Mouse (Mus musculus) Patski (cell line): ENCODE results near the gene Ckap5. TPM values are rescaled to one million over a fixed set of nuclear protein-coding genes. Genes with fewer than 3 reads are reported as not detected.
"Not testable (repeated sequence)": the region's sequence is repeated elsewhere in the genome, so short reads cannot be mapped to it uniquely, and the experiment has no call there.

ENCODE experiments used
- ATAC-seq: fragments of 100-300 bp; one replicate; pipeline ENCODE4 v1.8.0; 2021
- CTCF ChIA-PET: fragments of 350-600 bp; sonication (Branson Sonifier 250); formaldehyde crosslinking; loops from one replicate; lab custom pipeline; 2022; ENCODE audit warnings: inconsistent platforms; lab: Charles Lee
- POLR2A ChIA-PET: fragments of 350-600 bp; sonication (Branson Sonifier 250); formaldehyde crosslinking; loops from one replicate; lab custom pipeline; 2022; ENCODE audit warnings: antibody characterized with exemption, inconsistent platforms; lab: Charles Lee
- DNase-seq: peaks from one replicate; pipeline ENCODE4 v3.0.0-alpha.2; 2011; ENCODE audit warnings: low read depth, low spot score
- H3K27me3 ChIP-seq: fragments of 371-371 bp; one replicate; pipeline ENCODE4 v1.5.1; 2021
- CTCF ChIP-seq: fragments of 100-300 bp; IDR thresholded peaks from one replicate; pipeline ENCODE4 v1.5.1; 2021
- in situ Hi-C: fragments of 300-500 bp; cut with MboI; formaldehyde crosslinking; loops from 3 replicates; pipeline ENCODE4 v1.11.1; 2018; ENCODE audit warnings: low pct_unique_long_range_greater_than_20kb, mixed read lengths
- polyA plus RNA-seq: library from polyadenylated mRNA; unstranded; gene quantifications from one replicate; pipeline ENCODE4 v1.2.3, GENCODE M21; 2021

Gene Ckap5
- polyA plus RNA-seq, 1 experiment from 2014 or later, result 58.1 TPM

DNA sequence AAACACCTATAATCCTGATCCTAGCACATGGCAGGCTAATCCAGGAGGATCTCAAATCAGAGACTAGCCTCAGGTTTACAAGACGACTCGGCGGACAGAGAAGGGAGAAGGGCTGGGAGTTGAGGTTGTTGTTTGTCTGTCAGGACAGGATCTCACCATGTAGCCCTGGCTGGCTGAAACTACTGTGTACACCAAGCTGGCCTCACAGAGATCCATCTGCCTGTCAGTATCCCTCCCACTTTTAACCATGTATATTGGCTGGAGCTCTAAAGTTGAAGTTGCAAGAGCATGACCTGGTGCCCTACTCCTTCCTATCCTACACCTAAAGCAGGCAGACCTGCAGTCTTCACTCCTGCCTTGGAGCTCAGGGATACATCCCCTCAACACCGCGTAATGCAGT lies 95.8 kb downstream of the Ckap5 start:
- no peaks in the 10 kb centered on the region for H3K27me3 ChIP-seq
- no peak for ATAC-seq
- ChIA-PET POLR2A (no interaction called here), CTCF (no interaction called here)
- no peak for DNase-seq
- no peak for TF ChIP-seq CTCF
- in situ Hi-C loops, result no loop called here

DNA sequence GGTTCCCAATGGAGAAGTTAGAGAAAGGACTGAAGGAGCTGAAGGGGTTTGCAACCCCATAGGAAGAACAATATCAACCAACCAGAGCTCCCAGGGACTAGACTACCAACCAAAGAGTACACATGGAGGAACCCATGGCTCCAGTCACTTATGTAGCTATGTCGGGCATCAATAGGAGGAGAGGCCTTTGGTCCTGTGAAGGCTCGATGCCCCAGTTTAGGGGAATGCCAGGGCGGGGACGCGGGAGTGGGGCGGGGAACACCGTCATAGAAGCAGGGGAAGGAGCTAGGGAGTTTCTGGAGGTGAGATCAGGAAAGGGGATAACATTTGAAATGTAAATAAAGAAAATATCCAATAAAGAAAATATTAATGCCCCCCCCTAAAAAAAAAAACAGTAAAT lies 96.8 kb downstream of the Ckap5 start:
- H3K27me3 ChIP-seq, DNase-seq, CTCF ChIA-PET, POLR2A ChIA-PET, in situ Hi-C loops, ATAC-seq: not testable (repeated sequence)

DNA sequence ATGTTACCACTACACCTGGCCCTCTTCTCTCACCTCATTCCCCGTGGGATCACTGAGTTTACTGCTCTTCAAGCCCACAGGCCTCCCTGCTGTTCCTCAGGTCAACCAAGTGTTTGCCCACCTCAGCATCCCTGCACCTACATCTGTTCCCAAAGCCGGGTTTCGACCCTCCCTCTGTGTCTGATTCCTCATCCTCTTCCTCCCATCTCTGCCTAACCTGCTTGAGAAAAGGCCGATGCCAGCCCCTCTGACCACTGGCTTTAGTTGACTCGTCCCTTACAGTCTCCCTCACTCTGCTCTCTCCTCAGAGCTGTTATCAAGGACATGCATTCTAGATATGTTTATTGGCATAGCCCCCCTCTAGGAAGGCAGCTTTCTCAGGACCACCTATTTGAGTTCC lies 100.9 kb downstream of the Ckap5 start:
- no peak for TF ChIP-seq CTCF
- ChIA-PET POLR2A (no interaction called here), CTCF (no interaction called here)
- H3K27me3 ChIP-seq, result no peaks in the 10 kb centered on the region
- DNase-seq (no peak), ATAC-seq (no peak)
- in situ Hi-C loops, result no loop called here

DNA sequence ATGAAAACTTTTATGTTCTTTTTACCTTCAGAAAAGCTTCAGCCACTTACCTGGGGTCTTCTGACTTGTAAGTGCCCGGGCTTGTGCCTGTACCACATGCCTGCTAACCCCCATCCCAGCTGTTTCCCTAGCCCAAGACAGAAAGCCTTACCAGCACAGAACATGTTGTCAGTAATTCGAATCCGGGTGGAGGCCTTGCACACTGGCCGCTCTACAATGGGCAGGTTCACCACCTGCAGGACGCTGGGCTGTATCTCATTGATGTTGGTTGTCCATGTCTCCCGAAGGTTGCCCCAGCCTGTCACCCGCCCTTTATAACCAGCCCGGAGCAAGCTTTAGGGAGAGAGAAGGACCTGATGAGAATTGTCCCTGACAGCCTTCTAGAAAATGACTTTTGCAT lies 101.6 kb downstream of the Ckap5 start:
- H3K27me3 ChIP-seq, result no peaks in the 10 kb centered on the region
- ATAC-seq (no peak), DNase-seq (no peak)
- CTCF ChIA-PET, result interaction anchor here (1.5 kb wide), 1 partner anchor 10 kb away, joined by 4 read pairs; no protein-coding TSS in a partner anchor
- in situ Hi-C loops, result no loop called here
- TF ChIP-seq CTCF, result no peak
- POLR2A ChIA-PET, result no interaction called here

DNA sequence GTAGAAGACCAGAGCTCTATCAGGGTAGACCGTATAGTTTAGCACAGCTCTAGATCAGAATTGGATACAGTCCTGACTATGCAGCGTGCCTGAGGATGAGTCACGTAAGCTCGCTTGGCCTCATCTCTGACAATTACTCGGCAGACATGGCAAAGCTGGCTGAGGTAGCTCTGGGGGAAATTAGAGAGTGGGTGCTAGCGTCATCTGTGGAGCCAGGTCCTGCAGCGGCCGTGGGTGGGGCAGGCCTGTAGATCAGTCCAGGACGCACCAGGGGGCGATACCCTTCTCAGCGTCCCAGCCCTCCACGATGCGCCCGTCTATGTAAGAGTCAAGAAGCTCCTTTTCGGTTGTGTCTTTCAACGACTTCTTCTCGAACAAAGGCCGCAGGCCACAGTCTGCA lies 103.1 kb downstream of the Ckap5 start:
- DNase-seq, result no peak
- ChIA-PET CTCF (interaction anchor here (1.4 to 1.5 kb wide), 2 partner anchors 12 to 18 kb away, joined by 3 to 4 read pairs; no protein-coding TSS in a partner anchor), POLR2A (no interaction called here)
- no peak for TF ChIP-seq CTCF
- ATAC-seq, result peak; percentile 49
- no peaks in the 10 kb centered on the region for H3K27me3 ChIP-seq
- in situ Hi-C loops, result no loop called here

DNA sequence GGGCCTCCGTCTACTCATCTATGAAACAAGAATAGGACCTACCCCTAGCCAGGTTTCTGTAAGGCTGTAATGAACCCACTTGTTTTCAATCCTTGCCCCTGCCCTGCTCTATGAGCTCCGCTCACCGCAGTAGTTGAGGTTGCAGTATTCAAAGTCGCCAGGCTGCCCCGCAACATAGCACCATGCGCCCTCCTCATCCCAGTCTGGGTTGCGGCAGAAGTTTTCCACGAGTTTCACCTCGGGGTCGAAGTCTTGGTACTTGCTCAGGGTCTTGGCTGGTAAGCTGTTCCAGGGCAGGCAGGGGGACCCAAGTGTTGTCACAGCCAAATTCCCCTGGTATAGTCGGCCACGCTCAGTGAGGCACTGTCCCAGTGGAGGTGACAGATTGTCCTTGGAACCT lies 103.8 kb downstream of the Ckap5 start:
- in situ Hi-C loops, result no loop called here
- H3K27me3 ChIP-seq, result no peaks in the 10 kb centered on the region
- DNase-seq, result no peak
- ATAC-seq, result no peak
- ChIA-PET POLR2A (no interaction called here), CTCF (no interaction called here)
- no peak for TF ChIP-seq CTCF

DNA sequence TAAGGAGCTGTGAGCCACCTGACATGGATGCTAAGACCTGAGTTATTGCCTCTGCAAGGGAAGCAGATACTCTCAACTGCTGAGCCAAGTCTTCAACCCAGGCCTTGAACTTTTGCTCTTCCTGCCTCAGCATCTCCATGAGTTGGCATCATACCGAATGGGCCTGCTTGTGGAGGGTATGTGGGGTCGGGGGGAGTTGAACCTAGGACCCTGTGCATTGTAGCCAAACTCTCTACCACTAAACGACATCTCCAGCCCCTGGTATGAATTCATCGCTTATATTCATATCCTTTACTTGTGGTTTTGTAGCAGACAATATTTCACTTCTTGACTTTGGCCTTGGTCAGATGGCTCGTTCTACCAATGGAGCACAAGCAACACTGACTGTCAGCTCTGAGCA lies 105.3 kb downstream of the Ckap5 start:
- no peak for ATAC-seq
- no peaks in the 10 kb centered on the region for H3K27me3 ChIP-seq
- POLR2A ChIA-PET, result interaction anchor here (0.9 kb wide), 1 partner anchor 9 kb away, joined by 3 read pairs; no protein-coding TSS in a partner anchor
- DNase-seq, result no peak
- in situ Hi-C loops, result no loop called here
- CTCF ChIA-PET, result no interaction called here
- no peak for TF ChIP-seq CTCF

DNA sequence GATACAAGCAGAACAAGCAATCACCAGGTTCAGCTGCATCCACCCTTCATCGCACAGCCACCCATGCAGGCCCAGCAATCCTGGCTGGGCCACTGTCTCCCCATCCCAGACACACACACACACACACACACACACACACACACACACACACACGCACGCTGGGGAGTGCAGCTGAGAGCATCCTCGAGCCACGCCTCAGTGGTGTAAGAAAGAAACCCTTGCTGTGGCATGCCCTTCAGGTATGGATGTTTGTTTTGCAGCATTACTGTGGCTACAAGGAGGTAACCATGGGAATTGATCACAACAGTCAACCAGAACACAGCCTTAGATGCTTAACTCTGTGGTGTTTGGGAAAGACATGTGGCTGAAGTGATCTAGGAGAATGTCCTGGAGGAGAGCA lies 105.8 kb downstream of the Ckap5 start:
- ATAC-seq (peak; percentile 48), DNase-seq (no peak)
- ChIA-PET POLR2A (interaction anchor here (0.9 kb wide), 1 partner anchor 9 kb away, joined by 3 read pairs; no protein-coding TSS in a partner anchor), CTCF (no interaction called here)
- no peak for TF ChIP-seq CTCF
- H3K27me3 ChIP-seq, result no peaks in the 10 kb centered on the region
- in situ Hi-C loops, result no loop called here

DNA sequence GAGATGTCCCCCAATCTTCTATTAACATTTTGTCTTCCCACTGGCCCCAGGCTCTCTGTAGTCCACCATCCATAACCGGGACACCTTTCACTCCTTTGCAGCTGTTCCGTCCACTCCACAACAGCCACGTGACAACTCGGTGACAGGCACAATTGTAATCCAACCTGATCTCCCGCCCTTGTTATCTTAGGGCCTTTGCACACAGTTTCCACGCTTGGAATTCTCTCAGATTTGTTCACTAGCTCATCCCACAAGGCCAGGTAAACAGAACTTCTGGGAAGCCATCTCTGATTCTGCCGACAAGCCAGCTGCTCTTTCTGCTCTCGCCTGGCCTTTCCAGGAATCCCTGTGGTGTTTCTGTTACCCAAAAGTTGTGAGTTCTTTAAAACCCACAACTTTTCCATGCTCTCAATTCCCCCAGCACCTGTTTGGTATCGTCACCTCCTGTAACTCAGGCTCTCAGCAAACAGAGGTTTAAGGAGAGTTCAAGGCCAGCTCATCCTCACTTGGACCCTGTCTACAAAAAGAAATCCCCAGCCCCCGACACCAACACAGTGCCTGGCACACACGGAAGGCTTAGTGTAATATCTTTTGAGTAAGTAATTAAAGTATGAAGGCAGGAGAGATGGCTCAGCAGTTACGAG lies 106.9 kb downstream of the Ckap5 start:
- ChIA-PET POLR2A (no interaction called here), CTCF (interaction anchor here (1.1 to 1.2 kb wide), 2 partner anchors 11 to 13 kb away, joined by 3 to 5 read pairs; no protein-coding TSS in a partner anchor)
- H3K27me3 ChIP-seq, result no peaks in the 10 kb centered on the region
- no peak for ATAC-seq
- in situ Hi-C loops, result no loop called here
- no peak for TF ChIP-seq CTCF
- no peak for DNase-seq

DNA sequence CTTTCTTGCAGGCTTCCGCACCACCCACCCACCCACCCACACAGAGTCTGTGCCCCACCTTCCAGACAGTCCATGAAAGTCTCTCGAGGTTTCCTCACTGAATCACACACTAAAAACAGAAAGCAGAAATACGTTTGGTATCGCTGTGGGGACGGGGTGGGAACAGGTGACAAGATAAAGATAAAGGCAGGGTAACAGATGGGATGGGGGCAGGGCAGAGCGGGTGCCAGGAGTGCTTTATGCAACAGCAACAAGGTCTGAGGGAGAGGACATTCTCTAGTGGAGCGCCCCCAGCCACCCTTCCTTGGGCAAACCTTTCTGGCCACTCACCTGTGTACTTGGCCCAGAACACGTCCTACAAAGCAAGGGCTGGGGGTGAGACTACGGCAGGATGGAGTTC lies 108.3 kb downstream of the Ckap5 start:
- ChIA-PET POLR2A (no interaction called here), CTCF (no interaction called here)
- H3K27me3 ChIP-seq, result no peaks in the 10 kb centered on the region
- in situ Hi-C loops, result no loop called here
- ATAC-seq (no peak), DNase-seq (no peak)
- TF ChIP-seq CTCF, result no peak

DNA sequence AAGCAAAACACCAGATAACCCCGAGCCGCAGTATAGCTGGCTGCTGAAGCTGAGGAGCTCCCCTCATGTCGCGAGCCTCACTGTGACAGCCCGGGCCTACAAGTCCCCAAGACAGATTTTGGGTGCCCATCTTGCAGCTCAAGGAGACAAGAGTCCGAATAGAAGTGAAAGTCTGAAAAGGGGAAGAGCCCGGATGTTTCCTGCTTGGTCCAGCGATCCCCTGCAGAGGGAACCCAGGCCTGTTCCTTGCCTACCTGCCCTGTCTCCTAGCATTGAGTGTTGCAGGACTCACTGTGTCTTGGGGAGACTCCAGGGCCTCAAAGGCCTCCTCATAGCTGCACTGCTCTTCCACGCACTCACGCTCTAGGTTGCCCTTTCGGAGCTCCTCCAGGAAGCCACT lies 108.9 kb downstream of the Ckap5 start:
- CTCF ChIA-PET, result interaction anchor here (1.2 kb wide), 1 partner anchor 11 kb away, joined by 3 read pairs; no protein-coding TSS in a partner anchor
- DNase-seq, result no peak
- H3K27me3 ChIP-seq, result no peaks in the 10 kb centered on the region
- POLR2A ChIA-PET, result interaction anchor here (0.7 kb wide), 1 partner anchor 202 kb away, joined by 3 read pairs; no protein-coding TSS in a partner anchor
- no peak for ATAC-seq
- TF ChIP-seq CTCF, result no peak
- in situ Hi-C loops, result no loop called here
